Mouse (Mus musculus) hindbrain, embryonic 14.5 days (tissue): ENCODE measurements around the gene Tbc1d30. TPM values are rescaled to one million over a fixed set of nuclear protein-coding genes. Genes with fewer than 3 reads are reported as not detected.

Experiments used
- polyA plus RNA-seq: library from polyadenylated mRNA; unstranded; fragments of >200 nt; fragmentation: Nextera tagmentation; extraction: Ambion mirVana; gene quantifications from 2 replicates; pipeline ENCODE4 v1.2.1, GENCODE M21; 2014

Gene Tbc1d30
- polyA plus RNA-seq, 1 experiment from 2014 or later: 24.8 TPM

Other genes with a start within 250 kb of the Tbc1d30 start
- gene Gns, start 13.8 kb upstream of the Tbc1d30 start, polyA plus RNA-seq: 53.1 and 54.3 TPM in 2 replicates
- gene Rassf3, start 125.1 kb upstream of the Tbc1d30 start, polyA plus RNA-seq: 5.8 and 6.5 TPM in 2 replicates
- 33.4 and 33.6 TPM in 2 replicates for gene Tbk1, start 235.5 kb upstream of the Tbc1d30 start, polyA plus RNA-seq